Mouse (Mus musculus): ENCODE results near the gene Stum.

Stum gene

GRCm38 (mm10) chr1:180429819-180430218 is 53.5 kb downstream of the Stum start:
- no peak for DNase-seq (ENCODE audit: extremely low spot score, low spot score)

DNA sequence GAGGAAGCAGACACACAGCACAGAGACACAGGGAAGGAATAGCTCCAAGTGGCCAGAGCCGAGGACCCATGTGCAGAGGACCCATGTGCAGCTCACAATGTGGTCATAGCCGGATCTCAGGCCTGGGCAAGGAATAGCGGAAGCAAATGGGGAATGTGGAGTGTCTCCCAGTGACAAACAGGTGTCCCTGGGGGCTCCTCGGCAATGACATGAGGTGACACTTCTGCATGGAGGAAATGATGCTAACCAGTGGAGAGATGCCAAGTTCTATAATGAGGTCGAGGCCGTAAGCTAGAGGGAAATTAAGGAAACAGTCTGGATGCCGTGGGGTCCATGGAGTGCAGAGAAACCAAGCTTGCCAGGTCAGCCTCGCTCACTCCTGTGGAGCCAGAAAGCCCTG is 54.4 kb downstream of the Stum start:
- no peak for DNase-seq (ENCODE audit: extremely low spot score, low spot score)

DNA sequence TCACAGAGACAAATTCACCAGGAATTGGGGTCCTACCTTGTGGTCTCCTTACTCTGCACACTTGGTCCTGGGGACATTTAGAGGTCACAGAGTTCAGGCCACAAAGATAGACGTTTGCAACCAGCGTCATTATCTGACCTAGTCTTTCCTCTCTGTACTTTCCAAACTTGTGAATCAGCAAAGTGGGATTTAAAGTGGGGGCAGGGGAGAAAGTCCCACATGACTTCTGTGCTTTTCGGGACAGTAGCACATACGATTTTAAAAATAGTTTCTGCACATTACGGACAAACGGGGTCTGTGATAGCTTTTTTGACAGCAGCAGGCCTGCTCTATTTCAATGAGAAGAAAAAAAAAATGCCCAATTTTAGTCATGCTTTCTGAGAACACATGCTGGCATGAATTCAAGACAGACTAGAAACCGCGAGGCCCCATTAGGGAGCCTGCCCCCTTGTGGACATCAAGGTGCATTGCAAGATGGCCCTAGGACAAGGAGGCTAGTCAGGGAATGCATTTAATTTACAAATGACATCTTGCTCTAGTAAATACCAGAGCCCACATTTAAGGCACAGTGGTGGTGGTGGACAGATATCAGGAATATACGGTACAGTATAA is 55.1 kb downstream of the Stum start:
- DNase-seq (ENCODE audit: extremely low spot score, low spot score) = peak; percentile 69

DNA sequence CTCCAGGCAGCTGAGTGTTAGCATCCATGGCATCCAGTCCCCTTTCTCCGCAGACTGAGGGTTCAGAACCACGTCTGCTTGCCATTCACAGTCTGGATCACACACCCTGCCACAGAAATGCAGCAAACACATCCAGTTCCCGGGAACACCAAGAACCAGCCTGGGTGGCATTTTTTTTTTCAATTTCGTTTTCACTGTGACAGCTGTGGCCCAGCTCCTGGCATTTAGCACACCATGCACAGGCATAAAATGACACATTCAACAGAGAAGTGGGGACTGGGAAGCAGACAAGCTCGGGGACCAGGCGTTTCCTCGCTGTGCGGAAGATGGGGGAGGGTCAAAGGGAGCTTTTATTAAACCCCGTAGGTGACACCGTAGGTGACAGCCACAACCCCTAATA is 55.6 kb downstream of the Stum start:
- no peak for DNase-seq (ENCODE audit: extremely low spot score, low spot score)

DNA sequence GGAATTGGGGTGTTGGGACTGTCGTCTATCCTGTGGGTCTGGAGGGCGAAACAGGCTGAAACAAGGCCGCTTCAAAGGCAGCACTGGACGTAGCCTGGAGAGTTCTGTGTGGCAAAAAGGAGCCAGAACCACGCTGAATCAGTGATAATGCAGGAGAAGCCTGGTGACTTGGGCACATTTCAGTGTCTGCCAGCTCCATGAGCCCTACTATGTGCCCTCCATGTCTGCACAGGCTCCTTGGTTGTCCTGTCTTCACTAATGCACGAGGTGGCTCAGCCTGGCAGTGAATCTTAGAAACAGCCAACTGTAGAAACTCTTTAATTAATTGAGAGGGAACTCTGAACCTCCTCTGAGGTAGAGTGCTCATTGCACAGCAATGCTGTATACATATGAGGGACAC is 56.9 kb downstream of the Stum start:
- DNase-seq (ENCODE audit: extremely low spot score, low spot score) = no peak

- DNase-seq (ENCODE audit: extremely low spot score, low spot score) = no peak
Observed at GRCm38 (mm10) chr1:180423931-180424330, 59.4 kb downstream of the Stum start.

GRCm38 (mm10) chr1:180423008-180423639 is 60.2 kb downstream of the Stum start:
- no peak for DNase-seq (ENCODE audit: extremely low spot score, low spot score)

- DNase-seq (ENCODE audit: extremely low spot score, low spot score) = peak; percentile 60
Observed at GRCm38 (mm10) chr1:180422076-180422828, 61.1 kb downstream of the Stum start.

DNA sequence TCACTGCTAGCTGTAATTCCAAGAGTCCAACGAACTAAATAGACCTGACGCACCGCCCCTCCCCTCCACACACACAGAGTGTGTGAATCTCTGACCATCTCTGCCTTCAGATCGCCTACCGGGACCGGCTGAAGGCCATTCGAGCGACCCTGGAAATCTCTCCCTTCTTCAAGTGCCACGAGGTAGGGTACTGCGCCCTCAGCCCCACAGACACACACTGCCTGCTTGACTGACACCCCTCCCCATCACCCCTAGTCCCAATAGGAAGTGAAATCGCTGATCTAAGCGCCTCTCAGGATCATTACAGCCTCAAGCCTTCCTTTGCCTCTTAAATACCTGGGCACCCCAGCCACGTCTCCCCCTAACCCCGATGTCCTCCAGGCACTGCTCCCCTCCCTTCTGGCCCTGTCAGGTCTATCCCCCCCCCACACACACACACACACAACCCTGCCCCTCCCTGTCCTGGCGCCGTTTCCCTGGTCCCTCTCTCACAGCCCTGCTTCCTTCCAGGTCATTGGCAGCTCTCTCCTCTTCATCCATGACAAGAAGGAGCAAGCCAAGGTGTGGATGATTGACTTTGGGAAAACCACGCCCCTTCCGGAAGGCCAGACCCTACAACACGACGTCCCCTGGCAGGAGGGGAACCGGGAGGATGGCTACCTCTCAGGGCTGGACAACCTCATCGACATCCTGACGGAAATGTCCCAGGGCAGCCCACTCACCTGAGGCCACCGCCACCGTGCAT is 62.0 kb downstream of the Stum start:
- no peak for DNase-seq (ENCODE audit: extremely low spot score, low spot score)

DNA sequence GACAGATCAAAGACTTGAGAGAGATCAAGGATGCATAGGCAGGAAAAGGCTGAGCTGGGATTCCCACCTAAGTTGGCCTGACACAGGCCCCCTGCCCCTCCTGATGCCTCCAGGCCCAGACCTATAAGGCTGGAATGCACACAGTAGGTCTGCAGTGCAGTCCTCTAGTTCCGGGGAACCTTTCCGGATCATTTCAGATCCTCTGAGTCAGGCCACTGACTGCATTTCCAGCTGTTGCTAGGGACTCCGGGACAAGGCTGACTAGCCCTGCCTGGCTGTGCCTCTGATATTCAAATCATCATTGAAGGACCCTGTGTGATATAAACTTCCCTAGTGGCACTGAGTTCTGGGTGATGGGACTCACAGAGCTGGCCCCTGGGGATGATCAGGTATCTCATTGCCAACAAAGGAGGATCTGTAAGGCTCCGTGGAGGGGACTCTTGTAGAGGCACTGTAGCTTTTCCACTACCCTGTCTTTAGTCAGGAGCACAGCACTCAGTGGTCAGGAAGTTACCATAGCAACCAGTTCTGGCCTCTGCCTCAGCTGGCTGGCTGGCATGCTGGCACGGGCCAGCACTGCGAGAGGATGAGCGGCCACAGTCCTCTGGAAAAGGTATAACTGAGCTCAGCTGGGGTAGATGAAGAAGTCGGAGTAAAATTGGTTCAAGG is 62.7 kb downstream of the Stum start:
- DNase-seq (ENCODE audit: extremely low spot score, low spot score) = no peak

DNA sequence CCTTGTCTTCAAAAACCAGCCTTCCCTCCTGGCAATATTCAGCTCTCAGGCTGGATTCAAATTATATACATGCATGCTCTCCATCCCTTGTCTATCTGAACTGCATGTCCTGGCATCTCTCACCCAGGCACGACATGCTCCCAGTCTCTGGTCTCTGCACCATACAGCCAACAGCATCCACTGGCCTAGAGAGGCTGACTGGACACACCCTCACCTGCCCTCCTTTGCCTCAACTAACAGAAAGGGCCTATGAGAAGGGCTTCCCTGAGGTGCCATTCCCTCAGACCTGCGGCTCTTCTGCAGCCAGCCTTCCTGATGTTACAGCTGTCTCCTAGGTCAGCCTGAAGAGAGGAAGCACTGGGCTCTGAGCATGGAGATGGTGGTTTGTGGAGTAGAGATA is 64.2 kb downstream of the Stum start:
- DNase-seq (ENCODE audit: extremely low spot score, low spot score) = no peak

DNA sequence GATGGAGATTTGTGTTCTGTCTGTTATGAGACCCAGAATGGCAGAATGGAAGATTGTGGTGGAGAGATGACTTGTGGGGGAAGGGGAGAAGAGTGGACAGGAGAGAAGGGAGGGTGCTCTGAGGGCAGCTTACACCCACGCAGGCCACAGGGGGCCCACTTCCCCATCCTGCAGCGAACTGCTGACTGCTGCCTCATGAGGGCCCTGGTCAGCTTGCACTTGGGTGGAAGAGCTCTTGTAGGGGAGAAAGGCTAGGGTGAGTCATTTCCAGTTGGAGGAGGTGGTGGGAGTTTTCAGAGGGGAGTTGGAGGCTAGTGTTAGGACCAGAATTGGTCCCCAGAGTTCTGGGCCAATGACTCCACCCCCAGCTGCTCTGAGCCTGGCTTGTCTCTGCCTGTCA is 66.2 kb downstream of the Stum start:
- DNase-seq (ENCODE audit: extremely low spot score, low spot score) = no peak

- DNase-seq (ENCODE audit: extremely low spot score, low spot score) = no peak
Observed at GRCm38 (mm10) chr1:180415836-180416235, 67.5 kb downstream of the Stum start.

- no peak for DNase-seq (ENCODE audit: extremely low spot score, low spot score)
Observed at GRCm38 (mm10) chr1:180415064-180415463, 68.2 kb downstream of the Stum start.

- no peak for DNase-seq (ENCODE audit: extremely low spot score, low spot score)
Observed at GRCm38 (mm10) chr1:180410306-180410705, 73.0 kb downstream of the Stum start.

DNA sequence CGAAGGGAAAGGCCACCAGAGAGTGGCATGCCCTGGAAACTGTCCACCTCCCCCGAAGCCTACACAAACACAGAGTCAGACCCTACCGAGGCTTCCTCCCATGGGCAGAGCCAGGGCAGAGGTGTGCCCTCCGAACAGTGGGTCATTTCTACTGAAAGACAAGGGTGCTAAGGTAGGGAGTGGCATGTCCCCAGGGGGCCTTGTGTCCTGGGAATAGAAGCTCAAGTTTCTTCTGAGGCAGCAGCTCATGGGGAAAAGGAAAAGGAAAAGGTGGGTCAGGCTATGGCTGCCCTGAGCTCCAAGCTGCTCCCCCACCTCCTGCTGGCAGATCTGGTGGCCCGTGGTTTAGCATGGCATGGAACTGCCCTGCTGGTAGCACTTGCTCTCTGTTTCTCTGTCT is 73.5 kb downstream of the Stum start:
- DNase-seq (ENCODE audit: extremely low spot score, low spot score) = no peak

DNA sequence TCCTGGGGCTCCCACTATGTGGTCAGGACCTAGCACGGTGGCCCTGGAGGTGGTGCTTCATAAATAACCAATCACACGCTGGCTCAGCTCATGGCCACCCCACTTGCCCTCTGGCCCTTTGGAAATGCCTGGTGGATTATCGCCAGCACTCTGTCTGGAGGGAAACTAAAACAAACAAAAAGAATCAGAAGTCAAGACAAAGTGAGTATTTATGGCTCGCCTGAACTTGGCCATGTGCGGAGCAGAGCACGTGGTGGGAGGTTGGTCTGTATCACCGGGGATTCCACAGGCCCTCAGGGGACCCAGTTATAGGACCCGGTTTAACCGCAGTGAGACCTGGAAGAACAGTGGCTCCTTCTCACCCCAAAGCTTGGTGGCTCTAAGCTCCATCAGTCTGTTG is 74.5 kb downstream of the Stum start:
- no peak for DNase-seq (ENCODE audit: extremely low spot score, low spot score)

- DNase-seq (ENCODE audit: extremely low spot score, low spot score) = no peak
Observed at GRCm38 (mm10) chr1:180407727-180408719, 75.3 kb downstream of the Stum start.

DNA sequence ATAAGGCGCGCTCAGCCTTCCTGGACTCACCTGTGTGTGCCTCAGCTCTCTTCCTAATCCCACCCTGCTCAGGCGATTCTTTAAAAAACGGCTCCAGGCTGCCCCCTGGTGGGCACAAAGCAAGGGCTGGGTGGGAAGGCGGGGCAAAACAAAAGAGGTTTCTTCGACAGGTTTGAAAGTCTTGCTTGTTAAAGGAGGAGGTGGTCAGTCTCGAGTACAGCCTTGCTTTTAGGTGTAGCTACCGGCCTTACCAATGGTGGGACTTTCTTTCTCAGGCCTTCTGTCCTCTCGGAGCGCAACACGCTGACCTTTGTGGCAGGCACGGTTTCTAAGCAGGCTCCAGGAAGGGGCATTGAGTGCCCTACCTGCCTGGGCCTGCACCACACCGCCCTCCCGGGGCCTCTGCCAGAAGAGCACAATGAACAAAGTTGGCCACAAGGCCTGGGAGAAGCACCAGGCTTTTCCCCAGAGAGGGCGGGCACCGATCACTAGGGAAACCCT is 76.1 kb downstream of the Stum start:
- peak; percentile 89 for DNase-seq (ENCODE audit: extremely low spot score, low spot score)
